Mouse (Mus musculus) E14TG2a.4 (cell line): ENCODE measurements around the gene Ppid.

ENCODE experiments used
- CTCF ChIP-seq: conservative IDR thresholded peaks from 2 replicates; pipeline ENCODE4 v1.5.1; 2014; ENCODE audit warnings: low read length
- NANOG ChIP-seq: IDR thresholded peaks from 2 replicates; pipeline ENCODE4 v1.6.1; 2014; ENCODE audit warnings: borderline replicate concordance, low read length, mixed read lengths
- POU5F1 ChIP-seq: IDR thresholded peaks from 2 replicates; pipeline ENCODE4 v1.6.1; 2014; ENCODE audit warnings: low read length, borderline replicate concordance

- TF ChIP-seq CTCF (no peak), NANOG (no peak), POU5F1 (no peak)
These were observed 24.1 kb upstream of the Ppid start for GRCm38 (mm10) chr3:79566716-79567691.
